Mouse (Mus musculus) gastrocnemius, postnatal 14 days (tissue): ENCODE data around the gene Tbx6. TPM values are rescaled to one million over a fixed set of nuclear protein-coding genes. Genes with fewer than 3 reads are reported as not detected.
"Not testable (repeated sequence)": the region's sequence is repeated elsewhere in the genome, so short reads cannot be mapped to it uniquely, and the experiment has no call there.

Experiments used
- DNase-seq: peaks from one replicate; pipeline ENCODE4 v3.0.0; 2021; ENCODE audit warnings: mixed read lengths
- intact Hi-C: fragments of 180-260 bp; cut with DNase I; formaldehyde crosslinking; loops from one replicate; pipeline ENCODE4 v1.15.1; 2025; ENCODE audit warnings: low total_unique reads
- total RNA-seq, 2 experiments: library from RNA; stranded (reverse); gene quantifications; 2 replicates each; pipeline ENCODE4 v1.2.3; 2021

Tbx6 gene
- total RNA-seq, 2 experiments from 2014 or later: 0.31 to 0.55 TPM

DNA sequence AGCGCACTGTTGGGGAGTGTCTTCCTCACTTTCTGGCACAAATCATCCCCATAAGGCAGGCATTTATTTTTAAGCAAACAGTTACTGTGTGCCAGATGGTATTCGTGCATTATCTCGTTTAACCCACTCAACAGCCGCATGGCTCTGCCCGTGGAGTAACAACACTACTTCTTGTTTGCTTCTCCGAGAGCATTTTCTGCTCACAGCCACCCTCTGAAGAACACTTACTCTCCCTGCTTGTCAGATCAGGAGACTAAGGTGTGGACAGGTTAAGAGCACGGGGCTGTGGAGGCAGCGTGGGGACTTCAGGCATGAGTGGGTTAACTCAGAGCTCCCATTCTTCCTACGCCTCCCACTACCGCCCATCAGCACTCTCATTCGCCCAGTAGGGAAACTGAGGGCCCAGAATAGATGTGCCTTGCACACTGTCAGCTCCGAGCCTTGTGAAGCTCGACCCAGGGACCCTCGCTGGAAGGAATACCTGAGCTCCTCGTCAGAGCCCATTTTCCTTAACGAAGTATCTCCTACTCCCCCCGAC is 18.7 kb upstream of the Tbx6 start:
- DNase-seq: no peak
- intact Hi-C loops: no loop called here

GRCm38 (mm10) chr7:126765540-126765939 is 15.7 kb upstream of the Tbx6 start:
- DNase-seq: no peak
- intact Hi-C loops: no loop called here

- intact Hi-C loops: no loop called here
- DNase-seq: no peak
Observed at GRCm38 (mm10) chr7:126766201-126766600, 15.1 kb upstream of the Tbx6 start, which contains the start of gene Gdpd3. Gdpd3 (plus strand) TSS chr7:126766334.

DNA sequence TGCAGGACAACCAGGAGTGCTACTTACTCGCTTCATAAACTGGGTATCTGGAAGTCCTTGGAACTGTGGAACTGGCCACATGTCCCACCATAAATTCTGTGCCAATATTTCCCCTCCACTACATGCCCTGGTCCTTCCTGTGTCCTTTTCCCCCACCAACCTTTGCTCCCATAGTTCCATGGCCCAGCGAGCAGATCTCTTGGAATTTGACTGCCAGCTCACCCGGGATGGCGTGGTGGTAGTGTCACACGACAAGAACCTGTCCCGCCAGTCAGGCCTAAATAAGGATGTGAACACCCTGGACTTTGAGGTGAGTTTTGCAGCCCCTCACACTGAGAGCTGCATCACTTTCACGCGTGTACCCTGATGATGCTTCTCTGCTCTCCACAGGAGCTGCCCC is 14.3 kb upstream of the Tbx6 start:
- intact Hi-C loops: no loop called here

DNA sequence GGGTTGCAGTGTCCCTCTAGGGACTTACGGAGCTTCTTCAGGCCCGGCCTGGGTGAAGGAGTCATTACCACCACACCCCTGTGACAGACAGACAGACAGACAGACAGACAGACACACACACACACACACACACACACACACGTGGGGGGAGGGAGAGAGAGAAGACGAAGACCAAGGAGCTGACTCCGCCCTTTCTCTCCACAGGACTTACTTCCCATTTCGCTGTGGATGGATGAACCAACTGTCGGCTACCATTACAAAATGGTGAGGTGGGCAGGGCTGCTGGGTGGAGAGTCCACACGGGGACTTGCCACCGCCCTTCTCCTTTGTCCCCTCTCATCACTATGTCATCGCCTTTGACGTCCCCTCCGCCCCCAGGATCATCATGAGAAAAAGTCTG is 10.5 kb upstream of the Tbx6 start:
- intact Hi-C loops: no loop called here
- DNase-seq: no peak

More for the DNA sequence above, 14.3 kb upstream of the Tbx6 start:
- DNase-seq: no peak

GRCm38 (mm10) chr7:126773351-126773750 is 7.9 kb upstream of the Tbx6 start:
- DNase-seq: no peak
- intact Hi-C loops: no loop called here

- intact Hi-C loops: no loop called here
- no peak for DNase-seq
Observed at GRCm38 (mm10) chr7:126774463-126774862, 6.8 kb upstream of the Tbx6 start.

- no peak for DNase-seq
- intact Hi-C loops: no loop called here
Observed at GRCm38 (mm10) chr7:126775185-126775977, 5.9 kb upstream of the Tbx6 start.

GRCm38 (mm10) chr7:126775978-126776234 is 5.4 kb upstream of the Tbx6 start:
- no peak for DNase-seq
- intact Hi-C loops: no loop called here

GRCm38 (mm10) chr7:126776598-126777057 is 4.7 kb upstream of the Tbx6 start, which contains the start of gene Ypel3:
Ypel3 (plus strand) TSS chr7:126776955.
- intact Hi-C loops: no loop called here
- DNase-seq: peak; percentile 97

GRCm38 (mm10) chr7:126777476-126777875 is 3.8 kb upstream of the Tbx6 start:
- DNase-seq: no peak
- intact Hi-C loops: no loop called here

DNA sequence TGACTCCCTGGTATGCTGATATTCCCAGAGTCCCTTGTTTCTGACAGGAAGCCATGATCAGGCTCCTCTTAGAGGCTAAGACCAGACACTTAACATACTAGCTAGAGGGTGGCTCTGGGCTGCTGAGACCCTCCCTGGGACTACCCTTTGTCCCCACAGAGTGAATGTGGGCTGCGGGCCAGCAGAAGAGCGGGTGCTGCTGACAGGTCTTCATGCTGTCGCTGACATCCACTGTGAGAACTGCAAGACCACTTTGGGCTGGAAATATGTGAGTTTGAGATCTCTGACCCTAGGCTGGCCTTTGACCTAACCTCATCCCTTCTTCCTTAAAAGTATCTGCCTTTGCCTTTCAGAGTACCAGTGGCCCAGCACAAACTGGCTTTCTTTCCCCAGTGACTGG is 3.1 kb upstream of the Tbx6 start:
- DNase-seq: no peak
- intact Hi-C loops: no loop called here

DNA sequence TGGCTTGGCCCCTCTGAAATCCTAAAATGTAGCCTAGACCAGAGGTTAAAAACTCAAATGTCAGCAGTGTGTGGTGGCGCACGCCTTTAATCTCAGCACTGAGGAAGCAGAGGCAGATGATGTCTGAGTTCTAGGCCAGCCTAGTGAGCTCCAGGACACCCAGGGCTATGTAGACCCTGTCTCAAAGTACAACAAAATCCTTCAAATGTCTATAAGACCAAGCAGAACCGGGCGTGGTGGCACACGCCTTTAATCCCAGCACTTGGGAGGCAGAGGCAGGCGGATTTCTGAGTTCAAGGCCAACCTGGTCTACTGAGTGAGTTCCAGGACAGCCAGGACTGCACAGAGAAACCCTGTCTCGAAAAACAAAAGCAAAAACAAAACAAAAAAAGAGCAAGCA is 2.2 kb upstream of the Tbx6 start:
- intact Hi-C loops, DNase-seq: not testable (repeated sequence)

DNA sequence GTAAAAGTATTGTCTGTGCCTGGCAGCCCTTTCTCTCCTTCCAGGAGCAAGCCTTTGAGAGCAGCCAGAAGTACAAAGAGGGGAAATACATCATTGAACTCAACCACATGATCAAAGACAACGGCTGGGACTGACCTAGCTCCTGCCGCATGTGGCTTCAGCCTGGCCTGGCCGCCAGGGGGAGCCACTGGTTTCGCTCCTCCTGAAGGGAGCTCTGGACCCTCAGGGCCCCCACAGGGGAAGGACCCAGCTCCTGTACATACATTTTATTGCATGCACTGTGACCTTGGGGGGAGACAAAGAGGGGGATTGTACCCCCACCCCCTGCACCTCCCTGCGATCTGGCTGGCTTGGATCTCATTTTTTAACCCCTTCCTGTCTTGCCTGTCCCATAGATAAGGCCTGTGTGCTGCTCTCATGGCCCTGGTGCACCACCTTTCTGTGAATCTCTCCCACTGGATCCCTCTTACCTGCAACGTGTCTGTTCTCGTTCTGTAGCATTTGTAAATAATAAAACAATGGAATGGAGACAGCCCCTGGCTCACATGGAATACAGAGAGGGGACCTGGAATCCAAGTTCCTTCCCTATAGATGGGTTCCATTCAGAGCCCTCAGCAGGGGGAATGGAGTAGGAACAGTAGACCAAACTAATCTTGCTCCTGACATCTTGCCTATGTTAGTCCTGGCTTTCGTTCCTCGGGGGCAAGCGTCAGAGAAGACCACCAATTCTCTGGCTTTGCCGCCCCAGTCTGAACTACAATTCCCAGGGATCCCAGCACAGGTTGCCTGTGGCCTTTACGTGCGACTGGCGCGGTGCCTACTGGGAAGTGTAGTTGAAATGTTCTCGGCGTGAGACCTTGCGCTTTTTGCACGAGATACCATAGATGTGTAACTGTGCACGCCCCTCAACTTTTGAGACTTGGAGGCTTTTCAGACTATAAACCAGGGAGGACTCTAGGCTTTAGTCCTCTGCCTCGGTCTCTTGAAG is 1.0 kb upstream of the Tbx6 start:
- DNase-seq: peak; percentile 88

DNA sequence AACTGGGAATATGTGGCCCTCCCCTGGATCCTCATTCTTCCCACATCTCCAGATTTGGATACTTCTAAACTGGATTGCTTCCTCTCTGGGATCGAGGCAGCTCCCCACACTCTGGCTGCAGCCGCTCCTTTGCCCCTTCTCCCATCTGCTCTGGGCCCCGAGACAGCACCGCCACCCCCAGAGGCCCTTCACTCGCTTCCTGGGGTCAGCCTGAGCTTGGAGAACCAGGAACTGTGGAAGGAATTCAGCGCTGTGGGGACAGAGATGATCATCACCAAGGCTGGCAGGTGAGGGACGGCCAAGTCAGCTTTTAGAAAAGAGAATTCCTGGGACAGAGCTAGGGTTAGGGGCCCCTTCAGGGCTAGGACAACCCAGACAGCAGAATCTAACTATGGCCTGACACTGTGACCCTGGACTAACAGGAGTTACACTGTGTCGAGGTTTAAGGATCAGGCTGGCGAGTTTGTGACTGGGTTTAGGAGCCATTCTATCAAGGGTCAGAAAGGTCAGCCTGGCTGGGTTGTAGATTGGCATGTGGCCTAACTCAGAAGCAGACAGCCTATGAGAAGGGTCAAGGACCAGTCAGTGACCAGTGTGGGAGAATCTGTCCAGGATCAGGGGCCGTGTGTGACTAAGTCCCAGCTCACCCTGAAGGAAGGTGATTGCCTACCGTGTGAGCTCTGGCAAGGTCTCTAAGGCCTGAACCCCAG is 533 bp downstream of the Tbx6 start:
- intact Hi-C loops: no loop called here
- DNase-seq: no peak

More for the DNA sequence above, 1.0 kb upstream of the Tbx6 start:
- intact Hi-C loops: no loop called here

DNA sequence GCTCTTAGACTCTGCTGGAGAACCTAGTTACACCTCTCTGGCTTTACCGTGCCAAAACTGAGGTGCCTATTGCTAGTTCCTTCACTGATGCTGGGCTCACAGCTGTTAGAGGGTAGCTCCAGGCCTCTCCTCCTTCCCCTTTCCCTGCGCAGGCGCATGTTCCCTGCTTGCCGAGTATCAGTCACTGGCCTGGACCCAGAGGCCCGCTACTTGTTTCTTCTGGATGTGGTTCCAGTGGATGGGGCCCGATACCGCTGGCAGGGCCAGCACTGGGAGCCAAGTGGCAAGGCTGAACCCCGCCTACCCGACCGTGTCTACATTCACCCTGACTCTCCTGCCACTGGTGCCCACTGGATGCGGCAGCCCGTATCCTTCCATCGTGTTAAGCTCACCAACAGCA is 1.4 kb downstream of the Tbx6 start:
- intact Hi-C loops: no loop called here
- no peak for DNase-seq

DNA sequence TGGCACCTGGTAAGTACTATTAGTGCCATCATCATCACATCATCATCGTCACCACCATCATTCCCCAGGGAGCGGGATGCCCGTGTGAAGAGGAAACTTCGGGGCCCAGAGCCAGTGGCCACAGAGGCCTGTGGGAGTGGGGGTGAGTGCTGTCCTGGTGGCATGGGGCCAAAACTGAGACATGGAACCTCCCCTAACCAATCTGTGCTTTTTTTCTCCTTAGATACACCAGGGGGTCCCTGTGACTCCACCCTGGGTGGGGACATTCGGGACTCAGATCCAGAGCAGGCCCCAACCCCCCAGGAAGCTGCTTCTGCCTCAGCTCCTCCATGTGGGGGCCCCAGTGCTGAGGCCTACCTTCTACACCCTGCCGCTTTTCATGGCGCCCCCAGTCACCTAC is 3.2 kb downstream of the Tbx6 start:
- no peak for DNase-seq
- intact Hi-C loops: no loop called here

DNA sequence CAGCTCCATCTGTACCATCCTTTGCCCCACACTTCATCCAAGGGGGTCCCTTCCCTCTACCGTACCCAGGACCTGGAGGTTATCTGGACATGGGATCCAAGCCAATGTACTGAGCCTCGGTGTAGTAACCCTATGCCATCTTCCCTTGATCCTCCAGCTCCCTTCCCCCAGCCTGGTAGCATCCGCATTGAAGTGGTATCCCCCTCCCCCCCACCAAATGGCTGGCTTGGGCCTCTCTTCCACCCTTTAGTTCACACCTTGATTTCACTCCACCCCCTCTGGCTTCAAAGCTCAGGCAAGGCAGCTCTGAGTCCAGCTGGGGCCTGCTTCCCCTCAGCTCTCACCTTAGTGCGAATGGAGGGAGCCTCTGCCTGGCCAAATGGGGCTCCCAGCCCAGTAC is 3.8 kb downstream of the Tbx6 start:
- intact Hi-C loops: no loop called here
- DNase-seq: no peak

DNA sequence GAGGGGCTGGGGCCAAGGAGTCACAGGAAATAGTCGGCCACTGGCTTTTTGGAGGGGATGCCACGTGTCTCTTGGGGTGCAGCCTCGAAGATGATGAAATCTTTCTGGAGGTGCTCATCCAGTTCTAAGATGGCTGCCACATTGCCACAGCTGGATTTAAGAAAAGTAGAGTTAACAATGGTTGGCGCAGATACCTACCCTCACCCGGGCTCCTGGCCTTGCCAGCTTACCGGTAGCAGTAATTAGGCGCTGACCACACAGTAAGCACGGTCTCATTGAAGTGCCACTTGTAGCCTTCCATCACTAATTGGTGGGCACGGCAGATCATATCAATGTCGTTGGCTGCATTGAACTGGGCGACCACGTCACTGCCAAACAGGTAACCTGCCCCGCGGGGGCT is 4.9 kb downstream of the Tbx6 start:
- intact Hi-C loops: no loop called here

DNA sequence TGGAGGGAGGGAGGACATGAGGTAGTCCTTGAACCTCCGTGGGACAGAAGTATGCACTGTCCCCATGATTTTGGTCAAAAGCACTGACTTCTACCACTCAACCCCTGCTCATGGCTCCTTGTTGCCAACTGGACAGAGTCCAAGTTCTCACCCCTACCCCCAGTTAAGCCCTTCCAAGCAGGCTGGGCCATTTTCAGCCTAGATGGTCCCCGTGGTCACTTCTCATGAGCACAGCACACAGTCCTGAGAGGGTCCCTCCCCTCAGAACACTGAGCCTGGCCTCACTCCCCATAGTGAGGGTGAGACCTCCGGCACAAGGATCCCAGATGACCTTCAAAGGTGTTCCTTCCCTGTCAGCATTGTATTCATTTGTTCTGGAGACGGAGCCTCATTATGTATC is 7.9 kb downstream of the Tbx6 start:
- no peak for DNase-seq
- intact Hi-C loops: no loop called here

More for the DNA sequence above, 4.9 kb downstream of the Tbx6 start:
- DNase-seq: no peak
